Mouse (Mus musculus): ENCODE data around the gene Macrod2. TPM values are rescaled to one million over a fixed set of nuclear protein-coding genes. Genes with fewer than 3 reads are reported as not detected.
"Not testable (repeated sequence)": the region's sequence is repeated elsewhere in the genome, so short reads cannot be mapped to it uniquely, and the experiment has no call there.

Macrod2 gene
- polyA plus RNA-seq, 1 experiment from 2014 or later: 40.0 TPM

DNA sequence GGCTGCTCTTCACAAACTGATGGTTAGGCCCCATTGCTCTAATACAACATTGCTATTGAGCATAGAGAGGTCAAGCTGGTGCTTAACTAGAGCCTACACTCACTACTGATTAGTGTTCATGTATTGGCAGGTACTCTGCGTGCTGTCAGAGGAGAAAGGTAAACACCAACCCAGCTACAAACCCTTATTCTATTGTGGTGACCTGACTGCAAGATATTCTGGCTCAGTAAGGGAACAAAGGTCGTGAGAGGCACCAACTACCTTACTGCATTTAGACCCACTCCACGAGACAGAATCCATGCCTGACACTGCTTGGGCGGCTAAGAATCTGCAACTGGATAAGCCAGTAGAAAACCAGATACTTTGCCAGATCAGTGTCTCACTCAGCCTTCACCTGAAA lies 320.7 kb downstream of the Macrod2 start:
- Histone ChIP-seq H3K4me3 (replicated peaks) (no peak overlapping the region), H3K4me1 (replicated peaks) (no peaks in the 10 kb centered on the region), H3K36me3 (no peaks in the 10 kb centered on the region), H3K27ac (no peak overlapping the region), H3K4me2 (replicated peaks) (no peak overlapping the region), H3K27me3 (replicated peaks) (no peaks in the 10 kb centered on the region), H3K9me3 (no peaks in the 10 kb centered on the region), H3K9ac (no peak overlapping the region)
- WGBS: 60% methylated on average over 4 of the region's 4 CpGs
- ATAC-seq: peak; percentile 89

DNA sequence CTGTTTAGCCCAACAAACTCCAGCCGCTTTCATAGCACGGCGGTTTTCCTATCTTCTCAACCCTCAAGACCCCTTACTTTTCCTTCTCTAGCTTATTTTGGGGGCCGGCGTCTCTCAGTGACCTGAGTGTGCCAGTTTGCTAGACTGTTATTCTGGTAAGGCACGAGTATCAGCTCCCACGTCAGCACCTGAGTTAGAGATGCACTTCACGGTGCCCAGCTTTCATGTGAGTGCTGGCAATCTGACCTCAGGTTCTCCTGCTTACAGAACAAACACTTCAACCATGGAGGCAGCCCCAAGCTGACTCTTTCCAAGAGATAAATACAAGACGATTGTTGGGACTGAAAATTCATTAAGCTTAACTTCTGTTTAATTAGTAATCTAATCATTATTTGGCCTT lies 322.3 kb downstream of the Macrod2 start:
- WGBS: 76% methylated on average over 9 of the region's 9 CpGs
- no peak overlapping the region for H3K27ac ChIP-seq
- no peak for ATAC-seq
- no peak overlapping the region for H3K9ac ChIP-seq
- H3K27me3 ChIP-seq (replicated peaks): no peaks in the 10 kb centered on the region
- H3K4me1 ChIP-seq (replicated peaks): no peaks in the 10 kb centered on the region
- H3K36me3 ChIP-seq: no peaks in the 10 kb centered on the region
- no peak overlapping the region for H3K4me2 ChIP-seq (replicated peaks)
- H3K4me3 ChIP-seq (replicated peaks): no peak overlapping the region
- H3K9me3 ChIP-seq: no peaks in the 10 kb centered on the region

DNA sequence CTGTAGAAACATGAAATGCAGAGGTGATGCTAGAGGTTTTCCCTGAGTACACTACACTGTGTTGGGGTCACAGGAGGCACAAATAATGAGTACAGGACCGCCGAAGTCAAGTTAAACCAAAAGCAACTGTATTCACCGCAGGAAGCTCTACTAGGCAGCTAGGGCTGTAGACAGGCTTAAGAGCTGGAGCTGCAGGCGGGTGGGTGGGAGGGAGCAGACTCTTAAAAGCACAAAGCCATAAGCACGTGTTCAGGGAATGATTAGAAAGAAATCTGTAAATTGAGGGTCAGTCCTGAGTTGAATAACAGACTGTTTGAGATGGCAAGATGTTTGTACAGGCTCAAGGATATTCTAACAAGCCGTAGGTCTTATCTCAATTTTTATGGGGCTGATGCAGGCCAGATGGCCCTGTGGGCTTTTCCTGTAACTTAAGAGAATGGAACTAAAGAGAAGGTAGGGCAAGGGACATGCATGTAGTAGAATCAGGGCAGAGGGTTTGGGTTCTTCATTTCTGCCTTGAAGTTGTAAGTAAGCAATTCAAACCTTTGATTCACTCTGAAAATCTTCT lies 337.6 kb downstream of the Macrod2 start:
- ATAC-seq: peak; percentile 56
- Histone ChIP-seq H3K4me2 (replicated peaks) (no peak overlapping the region), H3K9ac (no peak overlapping the region), H3K36me3 (no peaks in the 10 kb centered on the region), H3K27ac (no peak overlapping the region), H3K9me3 (no peaks in the 10 kb centered on the region), H3K4me3 (replicated peaks) (no peak overlapping the region), H3K27me3 (replicated peaks) (no peaks in the 10 kb centered on the region), H3K4me1 (replicated peaks) (no peaks in the 10 kb centered on the region)
- 36% methylated on average over 6 of the region's 6 CpGs for WGBS

DNA sequence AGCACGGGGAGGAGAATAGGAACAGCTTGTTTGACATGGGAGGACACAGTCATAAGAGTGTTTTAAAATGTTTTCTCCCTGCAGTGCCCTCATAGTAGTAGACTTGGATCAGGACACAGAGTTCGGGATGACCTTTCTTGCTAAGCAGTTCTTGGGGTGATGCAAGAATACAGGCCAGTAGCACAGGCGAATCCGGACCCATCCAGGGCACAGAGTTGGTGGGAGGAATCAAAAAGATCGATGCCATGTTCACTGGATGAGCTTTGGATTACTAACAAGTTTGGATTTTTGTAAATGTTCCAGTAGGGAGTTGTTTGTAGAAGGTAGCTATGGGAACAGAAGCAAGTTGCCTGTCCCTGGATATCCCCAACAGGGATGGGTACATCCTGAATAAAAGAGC lies 345.4 kb downstream of the Macrod2 start:
- Histone ChIP-seq H3K4me3 (replicated peaks) (no peak overlapping the region), H3K9ac (no peak overlapping the region), H3K27ac (no peak overlapping the region), H3K36me3 (no peaks in the 10 kb centered on the region), H3K4me1 (replicated peaks) (no peaks in the 10 kb centered on the region), H3K27me3 (replicated peaks) (no peaks in the 10 kb centered on the region), H3K9me3 (no peaks in the 10 kb centered on the region), H3K4me2 (replicated peaks) (no peak overlapping the region)
- ATAC-seq: no peak
- 85% methylated on average over 5 of the region's 5 CpGs for WGBS

DNA sequence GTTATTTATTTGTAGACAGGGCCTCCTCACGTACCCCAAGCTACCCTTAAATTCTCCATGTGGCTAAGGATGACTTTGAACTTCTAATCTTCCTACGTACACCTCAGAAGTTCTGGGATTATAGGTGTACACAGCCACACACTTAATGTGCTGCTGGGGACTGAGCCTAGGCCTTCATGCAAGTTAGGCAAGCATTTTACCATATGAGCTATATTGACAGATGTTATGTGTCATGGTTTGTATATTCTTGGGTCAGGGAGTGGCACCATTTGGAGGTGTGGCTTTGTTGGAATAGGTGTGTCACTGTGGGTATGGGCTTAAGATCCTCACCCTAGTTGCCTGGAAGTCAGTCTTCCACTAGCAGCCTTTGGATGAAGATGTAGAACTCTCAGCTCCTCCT lies 347.8 kb downstream of the Macrod2 start:
- H3K4me2 ChIP-seq (replicated peaks); H3K9ac ChIP-seq; H3K36me3 ChIP-seq; H3K9me3 ChIP-seq; H3K27ac ChIP-seq; H3K27me3 ChIP-seq (replicated peaks); H3K4me1 ChIP-seq (replicated peaks); H3K4me3 ChIP-seq (replicated peaks): not testable (repeated sequence)
- peak; percentile 23; the same call in 1 of the 2 replicates for ATAC-seq
- WGBS: 68% methylated on average over 2 of the region's 2 CpGs

DNA sequence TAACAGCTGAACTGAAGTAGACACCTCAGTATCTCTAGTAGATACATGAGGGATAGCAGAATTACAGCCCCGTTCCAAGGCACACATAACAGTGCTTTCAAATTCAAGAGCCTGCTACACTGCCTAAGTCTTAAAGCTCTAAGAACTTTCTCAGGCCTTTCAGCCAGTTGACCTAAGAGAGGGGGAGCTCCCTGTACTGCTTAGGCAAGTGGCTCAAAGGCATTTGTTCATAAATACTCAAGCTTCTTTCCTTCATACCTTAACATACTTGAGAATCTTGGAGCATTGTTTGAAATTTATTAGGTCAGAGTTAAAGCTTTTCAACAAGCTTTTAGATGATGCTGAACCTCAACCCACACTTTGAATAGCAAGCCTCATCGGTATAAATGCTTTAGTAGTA lies 363.8 kb downstream of the Macrod2 start:
- Histone ChIP-seq H3K36me3 (no peaks in the 10 kb centered on the region), H3K4me3 (replicated peaks) (no peak overlapping the region), H3K9me3 (no peaks in the 10 kb centered on the region), H3K27me3 (replicated peaks) (no peaks in the 10 kb centered on the region), H3K4me2 (replicated peaks) (no peak overlapping the region), H3K4me1 (replicated peaks) (no peaks in the 10 kb centered on the region), H3K27ac (no peak overlapping the region), H3K9ac (no peak overlapping the region)
- WGBS: 78% methylated on average over 2 of the region's 2 CpGs
- ATAC-seq: no peak

DNA sequence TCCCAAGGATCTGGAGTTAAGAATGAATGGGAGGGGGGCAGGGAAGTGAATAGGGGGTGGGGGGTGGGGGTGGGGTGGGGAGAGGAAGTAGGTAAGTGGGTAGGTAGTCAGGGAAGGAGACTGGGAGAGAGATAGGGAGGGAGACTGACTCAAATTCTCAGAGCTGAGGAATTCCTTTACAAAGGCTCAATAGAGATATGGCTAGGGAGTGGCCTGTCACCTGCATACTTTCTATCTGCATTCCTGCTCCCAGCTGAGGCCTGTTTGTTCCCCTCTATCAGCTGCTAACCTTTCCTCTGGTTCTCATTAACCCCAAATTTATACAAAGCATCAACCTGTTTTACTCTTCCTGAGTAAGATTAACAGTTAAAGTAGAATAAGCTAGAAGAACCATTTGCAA lies 364.6 kb downstream of the Macrod2 start:
- no peak overlapping the region for H3K27ac ChIP-seq
- ATAC-seq: peak; percentile 63

DNA sequence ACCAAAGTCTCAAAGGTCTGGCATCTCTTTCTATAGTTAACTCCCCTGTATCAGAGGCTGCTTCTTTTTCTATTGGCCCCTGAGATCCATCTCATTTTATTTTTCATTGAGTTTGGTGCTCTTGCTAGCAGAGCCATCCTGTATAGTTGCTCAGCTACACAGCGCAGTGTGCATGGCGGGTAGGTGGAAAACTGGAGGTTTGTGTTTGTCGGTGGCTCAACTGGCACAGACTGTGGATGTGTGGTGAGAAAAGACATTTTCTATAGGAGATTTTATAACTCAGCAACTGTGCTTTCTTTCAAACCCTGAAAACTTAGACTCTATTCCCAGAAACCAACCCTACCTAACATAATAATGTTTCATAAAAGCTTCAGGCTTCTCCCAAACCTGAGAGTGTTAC lies 365.0 kb downstream of the Macrod2 start:
- no peaks in the 10 kb centered on the region for H3K36me3 ChIP-seq
- H3K4me3 ChIP-seq (replicated peaks): no peak overlapping the region
- 92% methylated on average over 3 of the region's 3 CpGs for WGBS
- H3K27ac ChIP-seq: no peak overlapping the region
- H3K9me3 ChIP-seq: no peaks in the 10 kb centered on the region
- H3K27me3 ChIP-seq (replicated peaks): no peaks in the 10 kb centered on the region
- H3K9ac ChIP-seq: no peak overlapping the region
- H3K4me2 ChIP-seq (replicated peaks): no peak overlapping the region
- H3K4me1 ChIP-seq (replicated peaks): no peaks in the 10 kb centered on the region
- ATAC-seq: no peak

More for the DNA sequence above, 364.6 kb downstream of the Macrod2 start:
- Histone ChIP-seq H3K4me2 (replicated peaks) (no peak overlapping the region), H3K9me3 (no peaks in the 10 kb centered on the region), H3K4me1 (replicated peaks) (no peaks in the 10 kb centered on the region), H3K27me3 (replicated peaks) (no peaks in the 10 kb centered on the region), H3K4me3 (replicated peaks) (no peak overlapping the region), H3K36me3 (no peaks in the 10 kb centered on the region), H3K9ac (no peak overlapping the region)

DNA sequence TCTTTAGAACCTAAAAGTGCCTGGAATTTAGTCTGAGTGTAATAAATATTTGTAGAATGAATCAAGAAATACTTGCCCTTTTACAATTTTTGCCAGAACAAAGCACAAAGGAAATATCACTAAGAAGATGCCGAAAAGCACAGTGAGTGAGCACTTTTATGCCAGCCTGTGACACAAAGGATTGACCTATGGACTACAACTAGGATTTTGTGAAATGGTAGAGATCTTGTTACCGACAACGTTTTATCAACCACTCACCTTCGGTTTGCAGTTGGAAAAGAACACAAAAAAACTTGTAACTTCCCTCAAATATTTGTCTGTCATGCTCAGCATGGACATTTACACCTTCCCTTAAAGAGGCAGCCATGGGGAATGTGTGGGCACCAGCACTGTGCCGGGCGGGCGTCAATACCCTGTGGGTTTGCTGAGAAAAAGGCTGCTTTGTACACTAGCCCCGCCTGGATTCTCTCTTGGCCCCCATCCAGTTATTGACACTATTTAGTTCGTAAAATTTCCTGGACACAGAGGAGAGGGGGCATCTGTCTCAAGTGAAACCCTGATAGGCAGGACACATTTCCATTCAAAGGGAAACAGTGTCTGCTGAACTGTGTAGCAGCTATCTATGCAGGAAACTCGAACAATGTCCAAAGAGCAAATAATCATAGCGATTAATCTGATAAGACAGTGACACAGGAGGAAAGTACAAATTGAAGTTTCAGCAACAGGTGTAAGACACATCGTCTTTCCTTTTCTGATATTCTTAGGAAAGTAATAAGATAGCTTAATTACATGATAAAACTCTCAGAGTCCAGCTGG lies 368.2 kb downstream of the Macrod2 start:
- H3K4me1 ChIP-seq (replicated peaks): no peaks in the 10 kb centered on the region
- no peak overlapping the region for H3K9ac ChIP-seq
- peak; percentile 91 for ATAC-seq
- WGBS: 52% methylated on average over 12 of the region's 12 CpGs
- H3K36me3 ChIP-seq: no peaks in the 10 kb centered on the region
- H3K9me3 ChIP-seq: no peaks in the 10 kb centered on the region
- H3K4me3 ChIP-seq (replicated peaks): 0 out of 2 replicates have a peak overlapping the region, but pooled peaks have one; percentile 3
- no peaks in the 10 kb centered on the region for H3K27me3 ChIP-seq (replicated peaks)
- H3K4me2 ChIP-seq (replicated peaks): peak overlapping the region; percentile 36
- peak overlapping the region; percentile 79 for H3K27ac ChIP-seq

DNA sequence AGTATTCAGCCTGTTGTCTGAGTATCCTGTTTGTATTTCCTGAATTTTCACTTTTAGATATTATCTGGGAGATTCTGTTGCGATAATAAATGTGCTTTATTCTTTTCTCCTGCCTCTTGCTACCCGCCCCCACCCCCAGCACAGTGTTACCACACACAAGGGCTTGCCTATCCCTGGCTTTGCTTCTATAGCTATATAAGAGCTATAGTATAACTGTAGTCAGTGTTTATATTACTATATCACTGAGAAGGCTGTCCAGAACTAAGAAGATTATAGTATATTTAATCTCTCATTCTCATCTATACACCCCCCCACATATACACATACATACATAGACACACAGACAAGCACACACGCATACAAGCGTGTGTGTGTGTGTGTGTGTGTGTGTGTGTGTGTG lies 374.4 kb downstream of the Macrod2 start:
- Histone ChIP-seq H3K36me3 (no peaks in the 10 kb centered on the region), H3K27me3 (replicated peaks) (no peaks in the 10 kb centered on the region), H3K9me3 (no peaks in the 10 kb centered on the region), H3K4me1 (replicated peaks) (no peaks in the 10 kb centered on the region), H3K4me3 (replicated peaks) (no peak overlapping the region), H3K27ac (no peak overlapping the region), H3K4me2 (replicated peaks) (no peak overlapping the region), H3K9ac (no peak overlapping the region)
- 77% methylated on average over 4 of the region's 4 CpGs for WGBS
- no peak for ATAC-seq

DNA sequence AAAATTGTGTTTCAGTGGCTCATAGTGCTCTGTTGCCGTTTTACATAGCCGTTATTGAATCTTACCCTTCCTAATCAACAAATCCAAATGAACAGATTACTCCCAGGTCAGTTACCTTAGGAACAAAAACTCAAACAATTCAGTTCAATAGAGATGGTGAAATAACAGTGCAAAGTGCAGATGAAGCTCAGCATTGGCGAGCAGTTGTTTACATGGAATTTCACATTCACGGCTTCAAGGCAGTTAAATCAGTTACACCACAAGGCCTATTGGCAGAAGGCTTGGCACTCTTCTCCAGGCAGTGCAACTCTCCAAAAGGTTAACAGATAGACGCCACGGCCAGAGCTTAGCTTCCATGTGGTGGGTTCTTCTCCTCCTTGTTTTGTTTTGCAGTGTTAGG lies 377.7 kb downstream of the Macrod2 start:
- H3K4me2 ChIP-seq (replicated peaks): no peak overlapping the region
- no peak overlapping the region for H3K27ac ChIP-seq
- 79% methylated on average over 6 of the region's 6 CpGs for WGBS
- H3K36me3 ChIP-seq: no peaks in the 10 kb centered on the region
- no peaks in the 10 kb centered on the region for H3K9me3 ChIP-seq
- peak; percentile 65 for ATAC-seq
- H3K4me3 ChIP-seq (replicated peaks): no peak overlapping the region
- no peak overlapping the region for H3K9ac ChIP-seq
- H3K27me3 ChIP-seq (replicated peaks): no peaks in the 10 kb centered on the region
- 0 out of 2 replicates have a peak, but pooled peaks cover 4% of the 10 kb centered on the region for H3K4me1 ChIP-seq (replicated peaks)

DNA sequence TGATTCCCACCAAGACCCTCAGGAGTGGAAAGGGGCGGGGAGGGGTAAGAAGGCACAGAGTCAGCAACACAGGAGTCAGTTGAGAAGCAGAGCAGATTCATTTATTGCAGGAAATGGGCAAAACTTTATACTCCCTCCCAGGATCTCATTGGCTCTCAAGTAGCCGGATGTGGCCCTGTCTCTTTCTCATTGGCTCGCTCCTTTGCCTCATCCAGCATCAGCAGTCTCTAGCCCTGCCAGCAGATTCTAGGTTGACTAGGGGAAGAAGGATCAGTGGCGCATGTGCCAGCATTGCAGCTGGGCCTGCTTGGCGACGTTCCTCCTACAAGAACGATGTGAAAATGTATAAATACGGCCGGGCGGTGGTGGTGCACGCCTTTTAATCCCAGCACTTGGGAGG lies 378.3 kb downstream of the Macrod2 start:
- ATAC-seq: 0 out of 2 replicates have a peak, but pooled peaks have one; percentile 15
- H3K9me3 ChIP-seq: no peaks in the 10 kb centered on the region
- no peak overlapping the region for H3K4me2 ChIP-seq (replicated peaks)
- H3K27ac ChIP-seq: no peak overlapping the region
- no peaks in the 10 kb centered on the region for H3K27me3 ChIP-seq (replicated peaks)
- H3K36me3 ChIP-seq: no peaks in the 10 kb centered on the region
- H3K4me3 ChIP-seq (replicated peaks): no peak overlapping the region
- no peak overlapping the region for H3K9ac ChIP-seq
- 96% methylated on average over 11 of the region's 11 CpGs for WGBS
- H3K4me1 ChIP-seq (replicated peaks): 0 out of 2 replicates have a peak, but pooled peaks cover 4% of the 10 kb centered on the region

Data from intestine, embryonic 15.5 days (tissue).